Mouse (Mus musculus) R1 (cell line): Measurements from ENCODE around the gene Fat3.

Experiments used
- DNase-seq: peaks from one replicate; pipeline ENCODE4 v3.0.0-alpha.2; 2018; ENCODE audit warnings: low read depth, low spot score

The Fat3 gene

DNA sequence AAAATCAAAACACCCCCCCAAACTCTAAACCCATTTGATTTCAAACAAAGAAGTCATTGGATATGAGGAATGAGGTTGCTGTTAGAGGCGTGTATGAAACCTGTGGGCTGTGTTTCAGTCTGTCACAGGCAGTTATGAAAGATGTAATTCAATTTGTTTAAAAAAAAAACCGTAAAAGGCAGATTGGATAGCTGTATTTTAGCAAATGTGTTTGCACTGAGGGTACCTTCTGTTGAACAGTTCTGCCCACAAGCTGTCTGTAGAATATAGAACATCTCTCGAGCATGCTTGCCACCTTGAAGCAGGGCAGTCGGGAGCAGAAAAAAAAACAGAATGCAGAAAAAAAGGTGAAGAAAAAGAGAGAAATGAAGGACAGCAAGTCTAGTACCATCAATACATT is 472.0 kb downstream of the Fat3 start:
- DNase-seq: no peak

DNA sequence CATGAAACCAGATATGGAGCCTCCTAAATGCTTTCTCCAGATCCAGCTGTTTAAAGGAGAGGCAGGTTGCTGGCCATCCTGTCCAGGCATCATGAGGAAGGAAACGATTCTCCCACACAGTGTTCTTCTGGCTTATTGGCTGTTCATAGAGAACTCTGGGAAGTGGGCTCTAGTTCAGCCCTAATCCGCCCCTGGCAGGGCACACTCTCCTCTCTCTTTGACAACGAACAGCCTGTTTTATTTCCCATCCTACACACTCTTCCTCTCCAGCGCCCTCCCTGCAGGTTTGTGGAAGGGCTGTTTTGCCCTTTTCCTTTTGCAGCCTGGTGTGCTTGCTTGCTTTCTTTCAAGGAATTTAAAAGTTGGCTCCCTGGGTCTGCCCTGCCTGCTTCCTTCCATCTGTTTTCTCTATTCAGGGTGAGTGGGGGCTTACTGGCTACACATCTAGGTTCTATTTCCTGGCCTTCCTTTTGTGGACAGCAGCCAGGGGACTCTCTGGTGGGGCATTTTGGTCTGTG is 472.6 kb downstream of the Fat3 start:
- DNase-seq: no peak

DNA sequence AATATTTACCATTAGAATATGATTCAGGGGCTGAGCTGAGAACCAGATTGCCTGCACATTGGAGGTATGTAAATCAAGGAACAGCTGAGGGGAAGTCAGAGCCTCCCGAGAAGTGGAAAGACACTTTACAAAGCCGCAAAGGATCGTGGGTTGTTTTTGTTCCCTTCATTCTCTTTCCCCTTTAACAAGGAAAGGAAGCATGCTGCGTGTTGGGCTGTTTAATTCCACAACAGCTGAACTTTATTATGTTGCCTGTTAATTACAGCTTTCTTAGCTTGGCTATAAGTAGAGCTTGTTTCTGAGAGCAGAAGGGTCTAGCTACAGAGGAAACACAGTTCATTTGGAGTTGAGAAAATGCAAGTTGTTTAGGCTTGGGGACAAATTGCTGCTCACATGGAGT is 475.0 kb downstream of the Fat3 start:
- peak; percentile 4 for DNase-seq

DNA sequence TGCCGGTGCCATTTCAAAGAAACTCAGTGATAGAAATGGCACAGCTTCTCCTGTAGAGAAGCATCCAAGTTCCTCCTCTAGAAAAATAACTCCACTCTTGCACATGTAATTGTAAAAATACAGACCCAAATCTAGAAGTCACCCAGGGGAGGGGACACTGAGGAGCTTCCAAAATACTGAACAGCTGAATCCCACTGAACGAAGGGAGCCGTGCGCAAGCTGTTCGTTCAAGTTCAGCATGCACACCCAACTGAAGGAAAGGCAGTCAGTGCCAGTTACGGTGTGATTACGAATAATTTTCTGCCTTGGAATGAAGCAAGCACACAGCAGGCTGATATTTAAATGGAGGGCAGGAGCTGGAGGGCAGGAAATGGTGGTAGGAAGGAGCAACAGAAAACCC is 476.4 kb downstream of the Fat3 start:
- DNase-seq: no peak

DNA sequence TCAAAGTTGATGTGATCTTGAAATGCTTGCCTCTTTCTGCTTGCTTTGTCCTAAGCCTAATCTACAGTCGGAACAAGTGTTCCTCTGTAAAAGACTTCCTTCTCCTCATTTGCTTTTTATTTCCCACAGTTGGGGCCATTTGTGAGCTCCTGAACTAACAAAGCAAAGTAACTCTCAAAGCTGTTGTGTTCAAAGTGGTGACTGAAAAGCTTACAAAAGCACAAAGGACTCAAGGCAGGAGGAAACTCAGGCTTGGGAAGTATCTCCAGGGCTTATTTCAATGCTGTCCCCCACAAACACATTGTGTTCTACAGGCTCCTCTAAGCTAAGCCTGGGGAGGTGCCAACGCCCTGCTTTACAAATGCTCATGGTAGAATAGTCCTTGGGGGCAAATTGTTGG is 487.0 kb downstream of the Fat3 start:
- DNase-seq: peak; percentile 47

DNA sequence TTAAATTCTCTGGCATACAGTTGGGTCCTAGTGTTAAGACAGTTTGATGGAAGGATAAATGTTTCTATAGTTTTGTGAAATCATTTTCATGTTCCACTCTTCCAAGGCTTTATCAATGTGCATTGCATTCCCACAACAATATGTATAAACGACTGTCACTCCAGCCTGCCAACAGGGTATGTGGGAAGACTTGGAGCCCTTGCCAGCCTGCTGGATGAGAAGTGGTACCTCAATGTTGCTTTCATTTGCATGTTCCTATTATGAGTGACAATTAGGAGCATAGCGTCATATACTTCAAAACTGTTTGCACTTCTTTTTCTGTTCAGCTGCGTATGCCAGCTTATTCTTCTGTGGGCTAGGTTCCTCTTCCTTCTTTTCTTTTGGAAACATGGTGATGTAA is 489.7 kb downstream of the Fat3 start:
- no peak for DNase-seq

DNA sequence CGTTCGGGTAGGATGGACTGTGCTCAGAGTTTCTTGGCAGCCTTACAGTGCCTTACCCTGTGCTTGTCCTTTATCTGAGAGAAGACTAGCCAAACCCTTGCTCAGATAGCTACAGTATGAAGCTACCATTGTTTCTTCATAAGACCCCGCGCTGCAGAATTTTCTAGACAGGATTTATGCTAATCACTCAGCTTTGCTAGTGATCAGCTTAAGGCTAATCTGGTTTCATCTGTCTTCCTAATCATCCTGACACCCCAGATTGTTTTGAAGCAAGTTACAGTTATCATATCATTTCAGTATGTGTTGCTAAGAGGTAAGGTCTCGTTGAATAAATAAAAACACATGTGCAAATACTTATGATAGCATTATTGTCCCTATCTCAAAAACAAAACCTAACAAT is 493.6 kb downstream of the Fat3 start:
- DNase-seq: no peak

DNA sequence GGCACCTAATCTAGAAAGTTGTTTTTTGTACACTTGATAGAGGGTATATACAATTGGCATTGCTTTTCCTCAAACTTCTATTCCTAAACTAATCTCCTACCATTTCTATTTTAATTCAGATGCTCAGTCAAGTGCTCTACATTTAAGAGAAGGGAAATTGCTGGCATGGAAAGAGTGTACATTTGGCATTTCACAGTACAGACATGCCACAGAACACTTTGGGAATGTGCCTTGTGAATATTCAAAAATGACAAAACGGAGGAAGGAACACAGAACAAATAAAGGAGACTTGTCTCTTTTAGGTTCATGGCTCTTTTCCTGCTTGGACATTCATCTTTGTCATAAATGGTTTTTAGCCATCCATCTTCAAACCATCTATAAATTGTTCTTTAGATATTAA is 498.1 kb downstream of the Fat3 start:
- DNase-seq: no peak

DNA sequence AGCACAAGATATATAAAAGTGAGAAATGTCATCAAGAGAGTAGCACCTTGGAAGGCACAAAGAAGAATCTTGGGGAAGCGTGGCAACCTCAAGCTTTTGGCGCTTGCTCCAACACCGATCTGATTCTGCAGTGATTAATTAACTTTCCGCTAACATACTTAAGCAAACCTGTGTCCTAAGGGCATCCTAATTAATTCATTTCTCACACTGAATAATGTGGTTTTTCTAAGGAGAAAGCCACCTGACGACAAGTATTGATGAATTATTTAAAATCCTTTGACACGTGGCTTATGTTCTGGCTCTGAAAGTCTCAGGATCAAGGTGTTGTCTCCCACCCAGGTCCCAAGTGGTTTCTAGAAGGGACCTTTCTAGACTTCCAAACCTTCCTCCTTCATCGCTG is 506.3 kb downstream of the Fat3 start:
- no peak for DNase-seq

DNA sequence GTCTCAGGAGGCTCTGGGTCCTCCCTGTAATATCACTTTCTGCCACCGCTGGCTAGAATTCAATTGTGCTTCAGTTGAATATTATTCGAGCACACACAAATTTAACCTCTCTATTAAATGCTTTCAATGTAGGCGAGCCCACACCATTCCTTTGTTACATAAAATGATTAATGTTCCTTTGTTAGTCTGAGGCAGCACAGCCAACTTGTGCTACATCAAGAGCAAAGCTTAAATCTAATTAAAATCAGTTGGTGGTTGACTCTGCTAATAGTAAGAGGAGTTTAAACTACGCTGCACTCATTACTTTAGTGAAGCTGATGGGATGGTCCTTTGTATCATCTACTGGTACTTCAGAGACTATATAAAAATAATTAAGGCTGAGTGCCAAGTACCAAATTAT is 506.9 kb downstream of the Fat3 start:
- no peak for DNase-seq

DNA sequence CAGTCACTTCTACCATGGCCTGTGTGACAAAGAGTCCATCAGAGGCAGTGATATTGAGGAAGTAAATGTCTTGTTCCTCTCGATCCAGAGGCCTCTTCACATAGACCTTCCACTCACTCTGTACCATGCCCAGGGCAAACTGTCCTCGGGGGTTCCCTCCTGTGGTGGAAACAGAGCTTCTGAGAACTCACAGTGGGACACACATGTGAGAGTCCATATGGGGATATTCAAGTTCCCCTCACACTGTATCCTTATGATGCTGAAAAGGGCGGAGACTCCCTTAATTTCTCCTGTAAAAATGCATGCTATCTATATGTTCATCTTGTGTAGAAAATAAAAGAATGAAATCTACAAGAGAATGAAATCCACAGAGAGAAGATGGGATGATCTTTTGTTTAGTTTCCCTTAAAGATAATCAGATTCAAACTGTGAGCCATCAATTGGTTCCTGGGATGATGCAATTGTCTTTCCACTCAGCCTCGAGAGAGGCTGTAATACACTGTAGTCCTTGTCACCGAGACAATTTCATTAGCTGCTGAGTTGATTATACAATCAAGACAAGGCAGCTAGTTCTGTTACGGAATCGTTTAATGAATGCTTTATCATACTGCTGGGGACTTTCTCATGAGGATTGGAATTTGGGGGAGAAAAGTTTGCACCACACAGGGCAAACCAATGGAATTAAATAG is 508.8 kb downstream of the Fat3 start:
- no peak for DNase-seq

DNA sequence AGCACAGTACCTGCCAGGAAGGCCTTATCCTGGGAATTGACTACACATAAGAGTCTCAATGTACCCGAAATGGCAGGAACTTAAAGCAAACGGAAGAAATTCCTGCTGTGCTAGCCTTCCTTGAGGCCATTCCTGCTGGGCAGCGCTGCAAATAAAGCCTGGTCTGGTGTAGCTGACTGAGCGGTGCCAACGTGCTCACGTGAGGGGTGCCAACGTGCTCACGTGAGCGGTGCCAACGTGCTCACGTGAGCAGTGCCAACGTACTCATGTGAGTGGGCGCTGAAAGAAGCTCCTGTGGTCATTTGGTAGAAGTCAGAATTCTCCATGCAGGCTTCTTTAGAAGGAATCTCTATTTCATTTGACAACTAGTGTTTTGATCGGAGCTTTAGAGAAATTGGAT is 522.8 kb downstream of the Fat3 start:
- no peak for DNase-seq

DNA sequence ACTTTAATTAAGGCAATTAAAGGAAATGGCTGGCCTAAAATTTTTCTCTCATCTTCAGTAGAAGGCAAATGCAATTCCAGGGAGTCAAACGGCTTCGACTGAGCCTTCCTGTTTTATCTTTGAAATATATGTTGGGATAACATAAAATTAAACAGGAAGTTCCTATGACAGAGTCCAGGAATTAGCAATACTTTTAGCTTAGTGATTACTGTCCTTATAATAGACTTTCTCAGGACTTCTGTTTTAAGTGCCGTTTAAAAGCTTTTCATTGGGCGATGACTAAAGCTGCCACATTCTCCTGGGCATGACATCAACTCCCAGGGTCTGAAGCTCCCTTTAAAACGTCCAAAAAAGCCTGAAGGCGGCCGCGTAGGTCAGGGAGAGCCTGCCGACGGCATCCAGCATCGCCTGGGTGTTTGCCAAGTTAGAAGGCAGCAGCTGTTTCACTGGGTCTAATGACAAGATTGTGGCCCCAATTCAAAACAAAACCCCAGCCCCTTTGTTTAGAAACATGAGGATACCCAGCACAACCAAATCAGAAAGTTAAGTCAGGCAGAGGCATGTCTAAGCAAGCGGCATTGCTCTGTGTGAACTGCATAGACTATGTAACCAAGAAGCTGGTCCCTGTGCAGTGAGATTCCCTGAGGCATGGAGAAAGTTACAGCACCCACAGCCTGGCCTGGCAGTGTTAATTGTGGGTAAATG is 524.0 kb downstream of the Fat3 start:
- no peak for DNase-seq

DNA sequence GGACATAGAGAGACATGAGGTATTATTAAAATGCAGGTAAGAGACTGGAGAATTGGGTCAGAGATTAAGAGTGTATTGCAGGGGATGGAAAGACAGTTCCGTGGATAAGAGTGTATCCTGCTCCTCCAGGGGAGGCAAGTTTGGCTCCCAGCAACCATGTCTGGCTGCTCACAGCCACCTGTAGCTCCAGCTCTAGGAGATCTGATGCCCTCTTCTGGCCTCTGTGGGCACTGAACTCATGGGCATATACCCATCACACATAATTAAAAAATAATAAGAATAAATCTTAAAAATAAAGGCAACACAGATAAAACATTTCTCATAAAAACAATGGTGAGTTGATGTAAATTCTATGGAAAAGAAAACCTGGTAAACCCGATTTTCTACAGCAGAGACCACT is 525.1 kb downstream of the Fat3 start:
- DNase-seq: no peak

DNA sequence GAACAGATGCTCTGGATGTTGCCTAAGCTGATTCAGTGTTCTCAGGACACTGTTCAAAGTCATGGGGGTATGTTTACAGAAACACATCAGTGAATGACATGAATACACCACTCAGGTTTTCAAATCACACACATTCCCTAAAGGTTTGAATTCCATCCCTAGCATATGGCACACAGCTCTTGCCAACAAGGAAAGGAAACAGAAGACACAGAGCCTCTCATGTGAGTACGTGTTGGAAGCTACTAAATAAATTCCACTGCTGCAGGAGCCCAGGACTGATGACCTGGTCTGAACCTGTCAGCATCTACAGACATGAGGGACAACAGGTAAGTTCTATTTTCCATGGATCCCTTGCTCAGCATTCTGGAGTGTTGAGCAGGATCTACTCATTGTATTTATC is 528.9 kb downstream of the Fat3 start:
- DNase-seq: no peak

DNA sequence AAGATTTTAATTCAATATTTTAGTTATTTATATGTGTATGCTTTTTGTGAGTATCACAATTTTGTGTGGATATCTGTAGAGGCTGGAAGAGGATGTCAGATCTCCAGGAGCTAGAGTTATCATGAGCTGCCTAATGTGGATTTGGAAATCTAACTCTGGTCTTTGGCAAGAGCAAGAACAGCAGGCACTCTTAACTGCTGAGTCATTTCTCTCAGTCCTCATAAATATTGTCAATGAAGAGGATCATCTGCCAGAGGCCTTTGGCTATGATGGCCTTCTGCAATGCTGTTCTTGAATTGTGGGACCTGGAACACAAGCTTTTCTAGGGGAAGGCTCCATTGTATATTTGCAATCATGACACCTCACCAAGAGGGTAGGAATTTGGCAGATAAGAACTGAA is 529.7 kb downstream of the Fat3 start:
- no peak for DNase-seq

DNA sequence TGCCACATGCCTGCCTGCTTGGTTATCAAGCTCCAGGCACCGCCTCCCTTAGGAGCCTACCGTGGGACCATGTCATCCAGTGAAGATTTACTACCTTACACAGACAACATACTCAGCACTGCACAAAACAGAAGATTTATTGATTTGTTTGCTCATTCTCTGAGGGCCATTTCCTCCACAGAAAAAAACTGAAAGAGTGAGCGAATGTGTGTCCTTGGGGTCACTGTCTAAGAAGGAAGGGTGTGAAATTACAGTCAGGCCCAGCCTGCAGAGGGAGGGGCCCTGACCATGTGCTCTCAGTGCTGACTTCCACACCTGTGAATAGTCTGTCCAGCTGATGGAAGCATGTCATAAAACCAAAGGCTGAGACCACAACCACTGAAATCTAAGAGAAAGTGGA is 536.9 kb downstream of the Fat3 start:
- DNase-seq: no peak

DNA sequence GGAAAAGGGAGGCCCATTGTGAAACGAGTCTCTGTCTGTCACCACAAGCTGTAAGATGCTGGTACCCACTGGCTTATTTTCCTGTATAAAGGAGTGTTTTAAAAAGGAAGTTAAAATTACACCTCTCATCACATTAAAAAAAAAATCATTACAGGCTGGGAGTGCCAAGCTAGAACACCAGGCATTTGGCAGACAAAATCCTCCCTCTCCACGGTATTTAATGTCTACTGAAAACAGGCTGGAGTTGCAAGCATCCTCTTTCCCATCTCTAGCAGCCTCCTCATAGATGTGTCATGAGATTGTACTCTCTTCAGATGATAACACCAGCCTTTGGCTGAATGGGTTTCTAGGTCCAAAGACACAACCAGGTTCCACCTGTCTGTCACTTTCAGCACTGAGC is 538.2 kb downstream of the Fat3 start:
- no peak for DNase-seq

DNA sequence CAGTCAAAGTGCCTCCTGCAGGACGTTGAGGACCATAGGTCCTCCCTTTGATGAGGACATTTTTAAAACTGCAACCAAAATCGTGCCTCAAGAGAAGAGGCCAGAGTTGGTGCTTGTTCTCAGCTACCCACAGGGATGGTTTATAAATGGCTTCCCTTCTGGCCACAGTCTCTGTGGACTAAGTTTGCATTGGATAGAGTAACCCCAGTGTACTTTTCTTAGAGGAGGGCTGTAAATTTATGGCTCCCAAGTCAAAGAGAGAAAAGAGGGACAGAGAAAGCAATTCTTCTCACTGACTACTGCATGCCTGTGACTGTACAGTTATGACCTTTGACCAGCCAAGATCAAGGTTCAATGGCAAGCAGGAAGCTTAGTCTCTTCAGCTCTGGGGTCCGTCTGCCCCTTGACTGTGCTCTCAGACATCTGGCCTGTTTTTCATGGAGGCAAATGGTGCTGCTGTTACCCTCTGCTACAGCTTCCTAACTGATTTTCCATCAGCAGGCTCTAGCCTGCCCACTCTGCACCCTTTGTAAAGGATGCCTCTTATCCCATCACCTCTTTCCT is 542.8 kb downstream of the Fat3 start:
- DNase-seq: no peak

DNA sequence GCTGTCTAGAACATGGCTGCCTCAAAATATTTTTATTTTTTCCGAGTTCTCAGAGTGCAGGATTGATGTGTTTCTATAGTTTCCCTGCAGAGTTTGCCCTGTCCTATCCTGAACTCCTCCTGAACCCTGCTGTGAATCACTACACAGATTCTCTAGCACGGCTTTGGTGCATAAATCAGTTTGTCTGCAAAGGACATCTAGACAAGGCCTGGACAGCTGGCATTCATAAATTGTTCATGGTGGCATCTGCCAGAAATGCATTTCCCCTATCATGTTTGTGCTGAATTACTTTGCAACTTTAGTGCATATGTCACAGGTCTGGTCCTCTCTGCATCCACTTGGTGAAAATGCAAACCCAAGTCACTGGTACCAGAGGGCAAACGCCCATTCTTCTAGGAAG is 543.3 kb downstream of the Fat3 start:
- DNase-seq: no peak

DNA sequence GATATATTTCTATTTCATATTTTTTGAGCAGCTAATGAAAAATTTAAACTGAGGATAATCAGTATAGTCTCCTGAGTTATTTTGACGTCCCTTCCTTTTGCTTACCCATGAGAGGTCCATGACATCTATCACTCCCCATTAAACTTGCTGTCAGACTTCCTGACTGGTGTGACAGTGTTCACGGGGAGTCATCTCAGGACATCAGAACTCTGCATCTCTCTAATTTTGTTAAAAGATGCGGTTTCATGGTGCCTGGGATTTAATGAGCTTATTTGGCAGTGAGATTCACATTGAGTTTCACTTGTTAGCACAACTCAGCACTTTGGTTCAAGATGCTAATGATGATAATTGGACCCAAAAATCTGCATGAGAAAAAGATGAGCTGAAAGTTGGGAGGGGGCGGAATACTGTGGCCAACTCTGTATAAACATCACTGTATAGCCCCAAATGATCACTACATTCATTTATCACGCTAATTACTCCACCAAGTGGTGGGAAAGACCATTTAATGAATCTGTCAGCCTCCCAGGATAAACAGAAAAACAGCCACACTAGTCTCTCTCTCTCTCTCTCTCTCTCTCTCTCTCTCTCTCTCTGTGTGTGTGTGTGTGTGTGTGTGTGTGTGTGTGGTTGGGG is 545.8 kb downstream of the Fat3 start:
- no peak for DNase-seq

DNA sequence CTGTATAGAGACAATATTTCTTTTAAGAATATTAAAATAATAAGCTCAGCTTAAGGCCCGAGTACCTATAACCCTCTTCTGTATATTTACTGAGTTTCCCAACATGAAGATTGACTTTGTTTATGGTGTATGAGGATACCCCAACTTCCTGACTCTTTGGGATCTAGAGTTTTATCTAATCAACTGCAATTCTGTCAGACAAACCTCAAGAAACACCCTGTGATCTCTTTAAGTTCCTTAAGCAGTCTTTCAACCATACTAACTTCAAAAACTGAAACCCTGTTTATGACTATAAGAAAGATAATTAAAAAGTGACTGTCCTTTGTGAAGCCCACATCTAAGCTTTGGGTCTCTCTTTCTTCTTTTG is 546.8 kb downstream of the Fat3 start:
- no peak for DNase-seq
